Mouse (Mus musculus) stomach, embryonic 15.5 days (tissue): ENCODE measurements around the gene Whrn. TPM values are rescaled to one million over a fixed set of nuclear protein-coding genes. Genes with fewer than 3 reads are reported as not detected.

Experiments
- ATAC-seq: fragments of 200-750 bp; cut with Nextera tagmentation; 2 replicates; pipeline ENCODE4 v1.8.0; 2017; ENCODE audit warnings: low read depth, moderate number of reproducible peaks, moderate TSS enrichment; ENCODE audit not compliant: insufficient read depth, low FRiP score
- H3K27ac ChIP-seq: fragments of 300-500 bp; sonication (generic); 2 replicates; pipeline ENCODE4 v1.5.1; 2015; ENCODE audit warnings: mild to moderate bottlenecking, inconsistent platforms
- H3K27me3 ChIP-seq: fragments of 300-500 bp; sonication (generic); replicated peaks from 2 replicates; pipeline ENCODE4 v1.6.1; 2015; ENCODE audit warnings: inconsistent platforms
- H3K36me3 ChIP-seq: fragments of 300-500 bp; sonication (generic); 2 replicates; pipeline ENCODE4 v1.6.1; 2015; ENCODE audit warnings: inconsistent platforms
- H3K4me1 ChIP-seq: fragments of 300-500 bp; sonication (generic); 2 replicates; pipeline ENCODE4 v1.6.1; 2015; ENCODE audit warnings: inconsistent platforms
- H3K4me2 ChIP-seq: fragments of 300-500 bp; sonication (generic); 2 replicates; pipeline ENCODE4 v1.6.1; 2015; ENCODE audit warnings: mild to moderate bottlenecking, inconsistent platforms
- H3K4me3 ChIP-seq: fragments of 300-500 bp; sonication (generic); replicated peaks from 2 replicates; pipeline ENCODE4 v1.5.1; 2015; ENCODE audit warnings: inconsistent platforms
- H3K9ac ChIP-seq: fragments of 300-500 bp; sonication (generic); 2 replicates; pipeline ENCODE4 v1.6.1; 2015; ENCODE audit warnings: inconsistent platforms
- H3K9me3 ChIP-seq: fragments of 300-500 bp; sonication (generic); 2 replicates; pipeline ENCODE4 v1.6.1; 2016; ENCODE audit warnings: inconsistent platforms
- WGBS: fragments of 180-500 bp; shearing (Covaris S2); methylation state at CpG from one replicate; pipeline ENCODE4 v1.1.7; 2015; 5-methylcytosine and 5-hydroxymethylcytosine counted together
- polyA plus RNA-seq: library from polyadenylated mRNA; unstranded; fragments of >200 nt; fragmentation: Nextera tagmentation; extraction: Ambion mirVana; gene quantifications from 2 replicates; pipeline ENCODE4 v1.2.1, GENCODE M21; 2015

Whrn gene
- polyA plus RNA-seq, 1 experiment from 2014 or later = 4.1 TPM

GRCm38 (mm10) chr4:63414951-63415350, 80.8 kb downstream of the Whrn start:
- H3K4me2 ChIP-seq = no peak overlapping the region
- no peak overlapping the region for H3K27ac ChIP-seq
- H3K9me3 ChIP-seq = no peaks in the 10 kb centered on the region
- no peak for ATAC-seq
- H3K4me3 ChIP-seq = no peak overlapping the region
- H3K4me1 ChIP-seq = peaks cover 6% of the 10 kb centered on the region; the same call in 1 of the 2 replicates
- 66% methylated on average over 5 of the region's 5 CpGs for WGBS
- no peaks in the 10 kb centered on the region for H3K27me3 ChIP-seq
- no peak overlapping the region for H3K9ac ChIP-seq
- H3K36me3 ChIP-seq = no peaks in the 10 kb centered on the region

- H3K4me1 ChIP-seq = peaks cover 21% of the 10 kb centered on the region
- WGBS = 50% methylated on average over 5 of the region's 5 CpGs
- no peak overlapping the region for H3K27ac ChIP-seq
- peak overlapping the region; percentile 99 for H3K4me2 ChIP-seq
- no peaks in the 10 kb centered on the region for H3K27me3 ChIP-seq
- H3K9me3 ChIP-seq = no peaks in the 10 kb centered on the region
- no peak overlapping the region for H3K4me3 ChIP-seq
- no peak for ATAC-seq
- H3K9ac ChIP-seq = no peak overlapping the region
- no peaks in the 10 kb centered on the region for H3K36me3 ChIP-seq
Measured at GRCm38 (mm10) chr4:63411222-63411621, 84.6 kb downstream of the Whrn start.

DNA sequence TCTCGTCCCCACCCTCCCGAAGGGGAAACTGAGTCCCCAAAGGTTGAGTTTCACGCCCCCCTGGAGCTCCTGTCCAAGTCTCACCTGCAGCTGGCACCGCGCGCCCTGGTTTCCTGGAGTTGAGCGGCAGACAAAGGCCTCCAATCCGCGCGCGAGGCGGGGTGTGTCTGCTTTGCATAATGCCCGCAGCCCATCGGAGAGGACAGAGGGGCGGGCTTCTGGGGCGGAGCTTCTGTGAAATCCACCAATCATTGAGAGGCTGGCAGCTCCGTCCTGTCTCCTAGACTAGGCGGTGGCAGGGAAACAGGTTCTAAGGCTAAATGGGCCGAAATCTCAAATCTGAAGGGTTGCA, 85.2 kb downstream of the Whrn start:
- under 1% methylated on average over 19 of the region's 19 CpGs for WGBS
- Histone ChIP-seq H3K9me3 (no peaks in the 10 kb centered on the region), H3K4me3 (peak overlapping the region; percentile 61), H3K9ac (no peak overlapping the region), H3K4me2 (peak overlapping the region; percentile 99), H3K27me3 (no peaks in the 10 kb centered on the region), H3K4me1 (peaks cover 21% of the 10 kb centered on the region), H3K36me3 (no peaks in the 10 kb centered on the region), H3K27ac (peak overlapping the region; percentile 49)
- peak; percentile 86 for ATAC-seq

DNA sequence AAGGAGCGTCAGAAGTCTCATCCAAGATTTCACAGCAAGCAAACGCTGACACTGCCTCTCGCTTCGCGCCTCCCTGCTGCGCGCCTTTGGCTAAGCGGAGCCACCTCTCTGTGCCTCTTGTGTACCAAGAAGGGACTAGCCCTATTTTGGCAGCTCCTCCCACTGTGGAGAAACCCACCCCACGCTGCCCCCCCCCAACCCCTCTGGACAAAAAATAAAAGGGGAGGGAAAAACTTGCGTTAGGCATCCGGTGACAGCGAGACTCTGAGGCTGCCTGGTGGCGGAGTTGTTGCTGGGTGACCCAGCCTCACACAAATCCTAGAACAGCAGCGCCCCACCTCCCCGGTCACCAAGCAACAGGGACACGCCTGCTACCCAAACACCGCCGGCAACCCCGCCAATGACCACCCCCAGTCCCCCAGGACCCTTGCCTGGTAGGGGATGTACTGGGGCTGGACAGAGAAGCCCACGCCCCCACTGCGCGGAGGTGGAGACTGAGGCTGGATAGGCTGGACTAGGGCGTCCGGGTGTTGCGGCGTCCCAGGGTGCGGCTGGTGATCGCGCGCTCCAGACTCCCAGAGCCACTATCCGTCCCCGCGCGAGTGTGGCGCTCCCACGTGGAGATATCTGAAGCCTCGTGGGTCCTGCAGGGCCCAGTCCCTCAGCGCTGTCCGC, 85.7 kb downstream of the Whrn start:
- H3K9ac ChIP-seq = no peak overlapping the region
- no peaks in the 10 kb centered on the region for H3K27me3 ChIP-seq
- H3K9me3 ChIP-seq = no peaks in the 10 kb centered on the region
- H3K4me1 ChIP-seq = peaks cover 24% of the 10 kb centered on the region
- peak overlapping the region; percentile 63 for H3K27ac ChIP-seq
- ATAC-seq = peak; percentile 77
- H3K4me3 ChIP-seq = peak overlapping the region; percentile 61
- H3K4me2 ChIP-seq = peak overlapping the region; percentile 99
- no peaks in the 10 kb centered on the region for H3K36me3 ChIP-seq
- under 1% methylated on average over 39 of the region's 39 CpGs for WGBS

GRCm38 (mm10) chr4:63409317-63409907, 86.4 kb downstream of the Whrn start:
- 2% methylated on average over 18 of the region's 18 CpGs for WGBS
- ATAC-seq = no peak
- Histone ChIP-seq H3K4me1 (peaks cover 30% of the 10 kb centered on the region), H3K27ac (peak overlapping the region; percentile 63), H3K9ac (no peak overlapping the region), H3K4me2 (peak overlapping the region; percentile 99), H3K9me3 (no peaks in the 10 kb centered on the region), H3K27me3 (no peaks in the 10 kb centered on the region), H3K4me3 (peak overlapping the region; percentile 61), H3K36me3 (no peaks in the 10 kb centered on the region)

- Histone ChIP-seq H3K36me3 (no peaks in the 10 kb centered on the region), H3K27me3 (no peaks in the 10 kb centered on the region), H3K4me2 (peak overlapping the region; percentile 99), H3K9ac (no peak overlapping the region), H3K4me1 (peaks cover 38% of the 10 kb centered on the region), H3K27ac (peak overlapping the region; percentile 63), H3K4me3 (peak overlapping the region; percentile 61; the same call in 1 of the 2 replicates), H3K9me3 (no peaks in the 10 kb centered on the region)
- ATAC-seq = peak; percentile 32
- 12% methylated on average over 8 of the region's 8 CpGs for WGBS
Measured at GRCm38 (mm10) chr4:63408649-63409048, 87.1 kb downstream of the Whrn start.

GRCm38 (mm10) chr4:63408247-63408646, 87.5 kb downstream of the Whrn start:
- no peak overlapping the region for H3K4me3 ChIP-seq
- WGBS = 38% methylated on average over 7 of the region's 7 CpGs
- H3K27me3 ChIP-seq = no peaks in the 10 kb centered on the region
- H3K9ac ChIP-seq = no peak overlapping the region
- H3K36me3 ChIP-seq = no peaks in the 10 kb centered on the region
- H3K4me2 ChIP-seq = peak overlapping the region; percentile 33; the same call in 1 of the 2 replicates
- H3K9me3 ChIP-seq = no peaks in the 10 kb centered on the region
- H3K27ac ChIP-seq = peak overlapping the region; percentile 48; the same call in 1 of the 2 replicates
- peaks cover 42% of the 10 kb centered on the region for H3K4me1 ChIP-seq
- no peak for ATAC-seq

- Histone ChIP-seq H3K27me3 (no peaks in the 10 kb centered on the region), H3K27ac (no peak overlapping the region), H3K4me1 (peaks cover 58% of the 10 kb centered on the region), H3K9ac (no peak overlapping the region), H3K4me3 (no peak overlapping the region), H3K9me3 (no peaks in the 10 kb centered on the region), H3K4me2 (no peak overlapping the region), H3K36me3 (no peaks in the 10 kb centered on the region)
- no peak for ATAC-seq
- 53% methylated on average over 4 of the region's 4 CpGs for WGBS
Measured at GRCm38 (mm10) chr4:63405683-63406082, 90.1 kb downstream of the Whrn start.

DNA sequence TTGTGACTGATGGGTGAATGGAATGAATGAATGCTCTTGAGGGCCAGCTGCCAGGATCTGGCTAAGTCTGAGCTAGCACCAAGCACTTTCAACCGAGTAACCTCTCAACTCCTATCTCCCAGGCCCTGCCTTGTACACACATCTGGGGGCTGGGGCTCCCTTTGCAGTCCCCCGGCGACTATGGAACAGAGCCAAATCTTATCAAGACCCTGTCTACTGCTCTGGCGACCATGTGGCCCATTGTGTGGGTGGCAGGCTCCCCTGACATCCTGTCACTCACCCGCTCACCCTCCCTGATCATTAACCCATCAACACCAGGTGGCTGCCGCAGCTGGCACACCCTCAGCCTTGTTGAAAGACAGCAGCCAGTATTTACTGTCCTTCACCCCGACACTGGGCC, 90.7 kb downstream of the Whrn start:
- no peaks in the 10 kb centered on the region for H3K27me3 ChIP-seq
- H3K9me3 ChIP-seq = no peaks in the 10 kb centered on the region
- H3K36me3 ChIP-seq = no peaks in the 10 kb centered on the region
- WGBS = 24% methylated on average over 7 of the region's 7 CpGs
- ATAC-seq = no peak
- H3K4me2 ChIP-seq = no peak overlapping the region
- H3K9ac ChIP-seq = no peak overlapping the region
- H3K27ac ChIP-seq = no peak overlapping the region
- no peak overlapping the region for H3K4me3 ChIP-seq
- peaks cover 59% of the 10 kb centered on the region for H3K4me1 ChIP-seq

GRCm38 (mm10) chr4:63404205-63404604, 91.6 kb downstream of the Whrn start:
- H3K4me3 ChIP-seq = no peak overlapping the region
- 48% methylated on average over 7 of the region's 7 CpGs for WGBS
- ATAC-seq = no peak
- peak overlapping the region; percentile 53; the same call in 1 of the 2 replicates for H3K4me2 ChIP-seq
- H3K9ac ChIP-seq = no peak overlapping the region
- no peaks in the 10 kb centered on the region for H3K9me3 ChIP-seq
- no peaks in the 10 kb centered on the region for H3K36me3 ChIP-seq
- H3K27me3 ChIP-seq = no peaks in the 10 kb centered on the region
- H3K27ac ChIP-seq = peak overlapping the region; percentile 94
- peaks cover 56% of the 10 kb centered on the region for H3K4me1 ChIP-seq

- Histone ChIP-seq H3K27me3 (no peaks in the 10 kb centered on the region), H3K9ac (peak within 1 kb of the TSS; percentile 32; the same call in 1 of the 2 replicates), H3K27ac (peak within 1 kb of the TSS; percentile 94), H3K9me3 (no peaks in the 10 kb centered on the region), H3K4me2 (peak within 1 kb of the TSS; percentile 53), H3K4me3 (peak within 1 kb of the TSS; percentile 43), H3K36me3 (no peaks in the 10 kb centered on the region), H3K4me1 (peaks cover 49% of the 10 kb centered on the region)
- 8% methylated on average over 17 of the region's 17 CpGs for WGBS
- peak; percentile 85 for ATAC-seq
Measured at GRCm38 (mm10) chr4:63403040-63403959, 92.5 kb downstream of the Whrn start, which contains the start of gene Akna. Akna (minus strand) TSS chr4:63403354.
